Mouse (Mus musculus): ENCODE data around the gene Olfr994.

DNA sequence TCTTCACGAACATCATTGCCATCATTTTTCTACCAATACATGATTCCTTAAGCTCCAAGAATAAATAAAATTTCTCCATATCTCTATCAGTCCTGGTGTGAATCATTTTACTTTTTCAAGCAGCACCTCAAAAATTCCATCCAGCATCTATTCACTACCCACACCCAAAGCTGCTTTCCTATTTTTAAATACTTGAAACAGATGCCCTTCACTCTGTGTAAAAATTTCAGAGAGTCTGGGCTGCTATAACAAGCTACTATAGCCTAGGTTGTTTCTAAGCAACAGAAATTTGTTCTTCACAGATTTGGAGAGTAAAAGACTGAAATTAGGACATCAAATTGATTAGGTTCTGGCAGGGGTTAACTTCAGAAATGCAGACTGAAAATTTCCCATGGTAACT lies 10.4 kb downstream of the Olfr994 start:
- TF ChIP-seq CTCF (IDR thresholded peaks at IDR 0.05; ENCODE audit: low read depth) (no peak), EP300 (IDR thresholded peaks at IDR 0.05; ENCODE audit: low read depth) (no peak)
